Mouse (Mus musculus) left cerebral cortex, adult 6 months (tissue): ENCODE data around the gene Elf5. TPM values are rescaled to one million over a fixed set of nuclear protein-coding genes. Genes with fewer than 3 reads are reported as not detected.

Source experiments
- long read RNA-seq, 2 experiments: library from polyadenylated mRNA; unstranded; transcript quantifications; one replicate each; pipeline ENCODE4 v2.0.0; 2019 to 2020
- polyA plus RNA-seq: library from polyadenylated mRNA; unstranded; fragments of <200 nt; fragmentation: Nextera tagmentation; gene quantifications from 2 replicates; pipeline ENCODE4 v1.2.3, GENCODE M21; 2021

The Elf5 gene
- polyA plus RNA-seq = 0.20 TPM in 1 of 2 replicates, not detected in the other
- long read RNA-seq, experiment 1 = 0 reads
- long read RNA-seq, experiment 2 = 0 reads

DNA sequence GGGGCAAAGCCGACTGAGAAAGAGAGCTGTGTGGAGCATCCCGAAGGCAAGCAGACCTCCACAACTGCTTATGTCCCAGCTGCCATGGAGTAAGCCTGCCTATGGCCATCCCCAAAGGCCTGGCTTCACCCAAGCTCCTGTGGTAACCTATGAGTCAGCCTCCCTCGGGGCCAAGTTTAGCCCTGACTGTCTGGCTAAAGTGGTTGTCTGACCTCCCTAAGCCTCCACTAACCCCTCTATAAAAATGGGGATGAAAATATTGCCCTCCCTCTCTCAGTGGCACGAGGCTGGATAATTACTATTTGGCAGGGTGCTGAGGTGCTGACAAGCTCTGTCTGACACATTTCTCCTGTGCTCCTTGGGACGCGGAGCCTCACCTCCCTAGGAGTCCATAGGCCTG is at the start of gene Elf5:
Gene Elf5 (plus strand): TSS at position 341 of the 400 bp plus-strand sequence.

DNA sequence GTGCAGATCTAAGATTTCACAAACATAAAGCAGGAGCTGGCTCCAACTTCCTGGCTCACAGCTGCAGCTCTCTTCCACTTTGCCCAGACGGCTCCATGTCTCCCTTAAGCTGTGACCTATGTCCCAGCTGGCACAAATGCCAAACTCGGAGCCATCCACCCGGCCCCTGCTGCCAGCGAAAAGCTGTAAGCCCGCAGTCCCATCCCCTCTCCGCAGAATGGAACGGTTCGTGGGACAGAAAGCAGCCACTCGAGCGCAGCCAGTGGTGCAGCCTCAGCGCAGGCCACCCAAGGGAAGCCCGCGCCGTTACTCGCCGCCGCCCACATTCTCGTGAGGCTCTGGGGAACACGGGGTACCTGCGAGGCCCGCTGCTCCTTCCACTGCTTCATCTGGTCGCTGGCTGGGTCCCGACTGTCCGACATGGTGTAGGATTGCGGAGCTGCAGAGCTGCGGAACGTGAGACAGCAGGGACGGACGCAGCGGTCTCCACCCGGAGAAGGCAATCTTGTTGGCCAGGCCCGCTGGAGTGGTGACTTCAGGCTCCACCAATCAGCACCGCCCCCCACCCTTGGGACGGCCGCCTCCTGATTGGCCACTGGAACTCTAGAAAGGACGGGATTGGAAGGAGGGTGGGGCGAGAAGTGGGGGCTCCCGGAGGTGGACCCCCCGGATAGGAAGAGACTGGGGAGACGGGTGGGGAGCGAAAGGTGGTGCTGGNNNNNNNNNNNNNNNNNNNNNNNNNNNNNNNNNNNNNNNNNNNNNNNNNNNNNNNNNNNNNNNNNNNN is 73.3 kb downstream of the Elf5 start, which contains the start of gene Cat:
Gene Cat (minus strand): TSS at position 544 of the 785 bp plus-strand sequence.

Other genes with a start within 250 kb of the Elf5 start
- gene Ehf, start 108.4 kb upstream of the Elf5 start, polyA plus RNA-seq = not detected in 2 replicates
- gene Cat, start 73.5 kb downstream of the Elf5 start, polyA plus RNA-seq = 40.2 and 43.1 TPM in 2 replicates
- gene Abtb2, start 154.6 kb downstream of the Elf5 start, polyA plus RNA-seq = 3.3 and 3.8 TPM in 2 replicates